Mouse (Mus musculus) cerebellum, adult 2 months (tissue): Measurements from ENCODE around the gene Cops4. TPM values are rescaled to one million over a fixed set of nuclear protein-coding genes. Genes with fewer than 3 reads are reported as not detected.

Experiments used
- DNase-seq, 2 experiments: peaks; one replicate each; pipeline ENCODE4 v3.0.0; 2021
- H3K27ac ChIP-seq: fragments of 200-500 bp; 2 replicates; pipeline ENCODE4 v1.5.1; 2012; ENCODE audit warnings: low read length, control low read depth, inconsistent platforms; ENCODE audit not compliant: insufficient read depth
- H3K27me3 ChIP-seq: fragments of 200-500 bp; 2 replicates; pipeline ENCODE4 v1.6.1; 2012; ENCODE audit warnings: inconsistent platforms, mild to moderate bottlenecking, low read length, moderate library complexity; ENCODE audit not compliant: control insufficient read depth, insufficient read depth
- H3K4me1 ChIP-seq: fragments of 200-500 bp; 2 replicates; pipeline ENCODE4 v1.6.1; 2011; ENCODE audit warnings: low read length; ENCODE audit not compliant: control insufficient read depth, insufficient read depth
- H3K4me3 ChIP-seq: fragments of 200-500 bp; replicated peaks from 2 replicates; pipeline ENCODE3; 2011; ENCODE audit warnings: mild to moderate bottlenecking, low read depth, low read length, control low read depth; ENCODE audit not compliant: insufficient read depth
- CTCF ChIP-seq: fragments of 200-500 bp; IDR thresholded peaks from 2 replicates; pipeline ENCODE4 v1.5.1; 2011; ENCODE audit warnings: low read depth, mild to moderate bottlenecking, control low read depth, low read length, moderate library complexity, borderline replicate concordance; ENCODE audit not compliant: insufficient read depth
- POLR2A ChIP-seq: fragments of 200-500 bp; IDR thresholded peaks from 2 replicates; pipeline ENCODE4 v1.6.1; 2011; ENCODE audit warnings: low read length, control low read depth, borderline replicate concordance; ENCODE audit not compliant: insufficient read depth
- WGBS: fragments of 180-500 bp; shearing (Covaris S2); methylation state at CpG from one replicate; pipeline ENCODE4 v1.1.7; 2018; 5-methylcytosine and 5-hydroxymethylcytosine counted together
- polyA plus RNA-seq: library from polyadenylated mRNA; depleted of rRNA; stranded (reverse); fragments of >200 nt; gene quantifications from 2 replicates; pipeline ENCODE4 v1.2.3, GENCODE M21; 2012

Gene Cops4
- polyA plus RNA-seq, 1 experiment, result 87.4 TPM

DNA sequence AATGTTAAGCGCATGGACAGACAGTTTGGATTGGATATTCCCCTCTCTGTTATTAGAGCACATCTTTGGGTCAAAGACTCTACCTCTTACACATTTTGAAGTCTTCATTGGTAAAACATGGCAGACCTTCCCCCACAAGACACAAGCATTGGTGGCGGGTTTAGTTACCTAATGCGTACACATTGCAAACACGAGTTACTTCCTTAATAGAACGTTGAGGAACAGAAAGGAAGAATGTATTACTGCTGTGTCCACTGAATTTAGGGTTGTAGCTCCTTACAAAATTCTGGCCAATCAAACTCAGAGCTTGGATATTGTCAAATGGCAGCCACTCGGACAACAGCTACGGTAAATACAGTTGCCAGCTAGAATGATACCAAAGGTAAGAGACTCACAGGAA lies 41.2 kb downstream of the Cops4 start:
- Histone ChIP-seq H3K27ac (no peak overlapping the region), H3K27me3 (no peaks in the 10 kb centered on the region), H3K4me1 (no peaks in the 10 kb centered on the region), H3K4me3 (no peak overlapping the region)
- TF ChIP-seq CTCF (no peak), POLR2A (no peak)
- 98% methylated on average over 7 of the region's 7 CpGs for WGBS
- DNase-seq, result no peak

DNA sequence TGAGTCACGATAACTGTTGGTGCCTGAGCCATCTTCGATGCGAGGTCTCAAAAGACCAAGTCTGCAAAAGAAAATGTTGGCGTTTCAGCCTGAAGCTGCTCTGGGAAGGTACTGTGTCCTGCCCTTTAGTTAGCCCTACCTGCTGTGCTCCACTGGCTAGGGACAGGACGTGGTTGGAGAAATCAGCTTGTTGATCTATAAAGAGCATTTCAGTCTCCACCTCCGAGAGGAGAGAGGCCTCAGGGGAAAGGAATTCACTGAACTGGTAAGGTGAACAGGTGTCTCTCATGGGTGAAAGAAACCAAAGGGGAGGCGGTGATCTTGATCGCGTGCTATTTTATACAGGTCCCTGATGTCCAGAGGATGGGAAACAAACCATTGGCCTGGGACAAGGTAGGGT lies 44.6 kb downstream of the Cops4 start:
- no peak overlapping the region for H3K27ac ChIP-seq
- H3K27me3 ChIP-seq, result no peaks in the 10 kb centered on the region
- no peak for DNase-seq
- 83% methylated on average over 9 of the region's 9 CpGs for WGBS
- no peak overlapping the region for H3K4me3 ChIP-seq
- TF ChIP-seq CTCF, result no peak
- no peak for TF ChIP-seq POLR2A
- no peaks in the 10 kb centered on the region for H3K4me1 ChIP-seq

DNA sequence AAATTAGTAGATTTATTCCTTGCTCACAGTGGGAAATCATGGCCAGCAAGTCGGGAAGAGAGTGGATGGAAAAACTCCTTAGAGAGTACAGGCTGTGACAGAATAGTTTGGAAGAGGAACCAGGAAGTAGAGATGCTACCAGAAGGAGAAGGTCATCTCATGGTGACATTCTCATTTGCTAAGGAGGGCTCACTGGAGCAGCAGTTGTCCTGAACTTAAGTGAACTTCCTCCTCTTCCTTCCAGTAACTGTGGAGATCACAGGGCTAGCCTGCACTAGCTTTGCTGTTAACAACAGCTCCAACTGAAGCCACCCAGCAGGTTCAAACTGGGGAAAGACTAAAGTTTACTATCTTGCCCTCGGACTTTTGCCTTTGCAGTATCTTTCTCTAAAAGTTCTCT lies 48.7 kb downstream of the Cops4 start:
- Histone ChIP-seq H3K4me1 (no peaks in the 10 kb centered on the region), H3K4me3 (no peak overlapping the region), H3K27ac (no peak overlapping the region), H3K27me3 (no peaks in the 10 kb centered on the region)
- DNase-seq, result no peak
- TF ChIP-seq POLR2A (no peak), CTCF (no peak)
- WGBS, result 71% methylated on average over 2 of the region's 2 CpGs

DNA sequence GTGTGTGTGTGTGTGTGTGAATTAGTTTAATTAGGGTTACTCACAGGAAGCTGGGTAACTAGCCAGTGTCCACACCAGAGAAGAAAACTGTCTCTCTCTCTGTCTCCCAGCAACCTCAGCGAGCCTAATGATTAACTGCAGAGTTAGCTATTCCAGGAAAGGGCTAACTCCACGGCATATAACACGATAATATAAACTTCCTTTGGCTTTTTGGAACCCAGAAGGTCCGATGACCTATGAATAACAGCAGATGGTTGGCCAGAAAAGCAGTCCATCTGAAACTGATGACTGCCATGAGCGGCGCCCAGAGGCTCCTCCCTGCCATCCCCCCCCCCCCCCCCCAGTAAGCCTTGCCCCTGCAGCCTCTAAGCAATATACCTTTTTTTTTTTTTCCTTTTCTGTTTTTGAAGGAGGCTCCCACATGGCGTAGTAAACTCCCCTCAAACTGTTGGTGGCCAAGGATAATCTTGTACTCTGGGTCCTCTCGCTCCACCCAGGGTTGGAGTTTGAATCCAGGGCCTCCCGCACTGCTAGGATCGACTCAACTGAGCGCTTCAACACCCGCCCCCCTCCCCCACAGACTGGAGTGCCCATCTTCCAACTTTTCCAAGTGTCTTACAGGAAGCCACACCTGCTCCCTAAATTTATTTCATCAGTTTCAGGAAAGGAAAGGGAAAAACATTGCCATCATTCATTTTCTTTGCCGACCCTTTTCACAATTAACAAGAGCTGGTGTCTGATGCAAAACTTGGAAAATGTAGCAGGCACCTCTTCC lies 49.3 kb downstream of the Cops4 start:
- Histone ChIP-seq H3K4me3 (no peak overlapping the region), H3K4me1 (no peaks in the 10 kb centered on the region), H3K27me3 (no peaks in the 10 kb centered on the region), H3K27ac (no peak overlapping the region)
- no peak for DNase-seq
- TF ChIP-seq POLR2A, result no peak
- WGBS, result 69% methylated on average over 13 of the region's 13 CpGs

DNA sequence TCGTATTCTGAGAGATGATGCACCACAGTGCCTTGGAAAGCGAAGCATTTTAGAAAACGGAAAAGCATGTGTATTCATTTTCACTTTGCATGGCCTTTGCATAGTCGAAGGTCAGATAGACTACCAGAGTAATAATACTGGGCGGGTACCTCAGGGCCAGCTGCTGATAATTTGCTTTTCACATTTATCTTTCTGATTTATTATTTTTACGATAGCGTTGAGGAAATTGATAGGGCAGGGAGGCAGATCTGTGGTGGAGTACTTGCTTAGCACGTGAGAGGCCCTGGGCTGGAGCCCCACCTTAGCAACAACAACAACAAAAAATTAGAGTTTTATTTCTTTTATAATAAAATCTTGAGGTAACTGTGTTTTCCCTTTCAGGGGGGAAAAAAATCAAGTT lies 50.1 kb downstream of the Cops4 start:
- Histone ChIP-seq H3K4me3 (no peak overlapping the region), H3K4me1 (no peaks in the 10 kb centered on the region), H3K27me3 (no peaks in the 10 kb centered on the region), H3K27ac (no peak overlapping the region)
- DNase-seq, result no peak
- TF ChIP-seq CTCF, result no peak
- 88% methylated on average over 8 of the region's 8 CpGs for WGBS

DNA sequence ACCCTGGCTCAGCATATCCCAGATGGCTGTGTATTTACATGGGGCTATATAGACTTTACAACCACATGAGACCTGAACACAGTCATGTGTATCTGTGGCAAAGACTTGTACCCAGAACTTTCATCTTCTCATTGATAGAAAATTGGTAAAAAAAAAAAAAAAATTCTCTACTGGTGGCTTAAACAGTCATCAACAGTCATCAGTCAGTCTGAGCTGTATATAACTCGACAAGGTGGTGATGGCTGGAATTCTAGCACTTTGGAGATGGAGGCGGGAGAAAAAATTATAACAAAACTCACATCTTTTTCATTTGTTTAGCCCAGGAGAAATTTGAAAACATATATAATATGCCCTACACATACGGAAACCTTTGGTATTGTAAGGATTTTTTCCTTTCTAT lies 50.7 kb downstream of the Cops4 start:
- Histone ChIP-seq H3K27ac (no peak overlapping the region), H3K27me3 (no peaks in the 10 kb centered on the region), H3K4me1 (no peaks in the 10 kb centered on the region), H3K4me3 (no peak overlapping the region)
- no peak for DNase-seq
- TF ChIP-seq CTCF (no peak), POLR2A (no peak)
- 93% methylated on average over 3 of the region's 3 CpGs for WGBS

DNA sequence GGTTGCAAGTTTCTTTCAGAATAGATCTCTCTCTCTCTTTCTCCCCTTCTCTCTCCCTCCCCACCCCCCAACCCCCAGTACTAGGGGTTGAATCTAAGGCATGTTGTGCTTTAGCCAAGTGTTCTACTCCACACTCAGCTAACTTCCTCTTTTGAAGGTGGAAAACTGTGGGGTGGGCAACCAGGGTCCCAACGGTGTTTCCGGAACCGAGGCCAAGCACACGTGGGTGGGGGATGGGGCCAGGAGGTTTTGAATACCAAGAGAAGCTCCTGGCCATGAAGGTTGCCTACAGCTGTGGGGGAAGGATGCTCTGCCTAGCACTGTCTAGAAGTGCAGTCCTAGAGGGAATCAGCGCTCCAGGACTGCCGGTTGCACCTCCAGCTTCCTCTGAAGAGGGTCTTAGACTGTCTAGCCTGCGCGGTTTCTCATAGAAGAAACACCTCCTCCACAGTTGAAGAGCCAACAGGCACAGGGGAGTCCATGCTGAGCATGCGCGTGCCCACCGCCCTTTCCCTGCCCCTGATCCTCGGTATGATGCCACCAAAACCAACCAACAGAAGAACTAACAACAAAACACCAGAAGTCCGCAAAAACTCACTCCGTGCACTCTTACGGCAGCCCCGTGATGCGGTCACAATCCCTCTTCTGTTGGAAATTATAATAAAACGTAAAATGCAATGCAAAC lies 51.3 kb downstream of the Cops4 start:
- H3K4me3 ChIP-seq, result no peak overlapping the region
- TF ChIP-seq CTCF, result no peak
- TF ChIP-seq POLR2A, result no peak
- no peaks in the 10 kb centered on the region for H3K27me3 ChIP-seq
- no peaks in the 10 kb centered on the region for H3K4me1 ChIP-seq
- DNase-seq, result no peak
- 77% methylated on average over 18 of the region's 18 CpGs for WGBS
- H3K27ac ChIP-seq, result no peak overlapping the region

DNA sequence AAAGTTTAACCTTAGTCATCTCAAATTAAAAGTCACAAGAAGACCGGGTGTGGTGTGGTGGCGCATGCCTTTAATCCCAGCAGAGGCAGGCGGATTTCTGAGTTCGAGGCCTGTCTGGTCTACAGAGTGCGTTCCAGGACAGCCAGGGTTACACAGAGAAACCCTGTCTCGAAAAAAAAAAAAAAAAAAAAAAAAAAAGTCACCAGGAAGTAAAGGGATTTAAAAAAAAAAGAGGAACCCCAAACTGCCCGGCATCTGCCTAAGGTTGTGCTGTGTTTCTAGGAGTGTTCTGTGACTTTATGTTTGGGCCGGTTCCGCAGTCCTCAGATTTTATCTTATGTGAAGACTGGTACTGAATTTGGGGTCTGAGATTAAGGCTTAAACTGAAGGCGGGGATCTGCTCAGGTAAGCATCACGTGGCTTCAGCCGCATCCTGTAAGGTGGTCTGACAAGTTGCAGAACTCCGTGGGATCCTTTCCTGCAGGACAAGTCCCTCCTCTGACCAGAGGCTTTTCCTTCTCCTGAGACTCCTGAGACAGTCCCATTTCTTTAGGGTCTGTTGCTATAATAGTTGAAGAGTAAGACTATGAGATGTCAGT lies 52.0 kb downstream of the Cops4 start:
- H3K4me3 ChIP-seq, result no peak overlapping the region
- H3K4me1 ChIP-seq, result no peaks in the 10 kb centered on the region
- whole genome bisulfite sequencing, result 74% methylated on average over 13 of the region's 13 CpGs
- H3K27me3 ChIP-seq, result no peaks in the 10 kb centered on the region
- H3K27ac ChIP-seq, result no peak overlapping the region
- no peak for DNase-seq
- TF ChIP-seq CTCF (no peak), POLR2A (no peak)
